Comparison of ENCODE assay signal across 12 mouse cellular contexts in the genomic region with DNA sequence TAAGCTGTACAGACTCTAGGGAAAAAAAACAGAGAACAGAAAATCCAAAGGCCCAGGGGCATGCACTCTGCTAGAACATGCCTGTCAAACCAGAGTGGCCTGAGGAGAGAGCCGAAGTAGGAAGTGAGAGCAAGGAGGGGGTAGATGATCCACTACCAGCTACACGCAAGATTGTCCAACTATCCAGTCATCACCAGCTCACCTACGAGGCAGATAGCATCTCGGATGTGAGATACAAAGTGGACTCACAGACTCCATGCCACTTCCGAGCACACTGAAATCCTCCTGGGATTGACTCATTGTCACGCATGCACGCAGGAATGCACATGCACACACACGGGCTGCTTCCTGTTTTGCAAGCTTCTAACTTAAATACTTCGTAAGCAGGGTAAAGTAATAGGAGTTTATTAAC. TPM values are rescaled to one million over a fixed set of nuclear protein-coding genes. Genes with fewer than 3 reads are reported as not detected.
DNase-seq lines count a peak whose midpoint lies in the region; ATAC-seq and TF ChIP-seq lines count a peak whose summit lies in the region.
"Had no signal": no experiment of that assay in that cellular context is flagged by ENCODE, and none has a peak within 500 bp of the region (broad histone marks: within the 10 kb centered on the region; RNA-seq: fewer than 3 reads in every experiment).

No protein-coding gene starts in this region.

- dilution Hi-C loops in CH12.LX (cut with MboI; ENCODE audit: extremely low pct_ligation_motif_present, extremely low pct_unique_long_range_greater_than_20kb, low sequenced_read_pairs), result no loop called here

- no peak overlapping the region for H3K4me2 ChIP-seq in liver, embryonic 14.5 days (ENCODE audit: low read depth)
- H3K4me2 ChIP-seq in liver, embryonic 11.5 days, result no peak overlapping the region
- peak overlapping the region; percentile 77 for H3K4me2 ChIP-seq in CH12.LX (ENCODE audit: insufficient read depth, low read depth, poor library complexity, severe bottlenecking)
- no peak overlapping the region for H3K4me2 ChIP-seq in hindbrain, embryonic 12.5 days (replicated peaks)

- H3K9ac ChIP-seq in liver, embryonic 14.5 days (replicated peaks), result no peak overlapping the region
- no peak overlapping the region for H3K9ac ChIP-seq in liver, embryonic 11.5 days (ENCODE audit: low read depth, low read length)
- peak overlapping the region; percentile 50 for H3K9ac ChIP-seq in CH12.LX (ENCODE audit: insufficient read depth, low read depth)
- H3K9ac ChIP-seq in hindbrain, embryonic 12.5 days, result no peak overlapping the region

- in situ Hi-C loops in CH12.LX (cut with MboI; ENCODE audit: low pct_ligation_motif_present, low pct_unique_long_range_greater_than_20kb, low sequenced_read_pairs), result no loop called here

- H3K4me1 ChIP-seq in liver, embryonic 14.5 days (replicated peaks; ENCODE audit: control insufficient read depth in 2 of 2, insufficient read depth in 2 of 2, low read length in 1 of 2), result peaks cover 0 to 9% of the 10 kb centered on the region in 2 experiments; a peak in 2 of 4 replicates
- no peaks in the 10 kb centered on the region for H3K4me1 ChIP-seq in liver, embryonic 11.5 days (replicated peaks; ENCODE audit: control insufficient read depth, insufficient read depth, low read length)
- H3K4me1 ChIP-seq in CH12.LX (ENCODE audit: control insufficient read depth in 1 of 2, insufficient read depth in 2 of 2), result peaks cover 12 to 31% of the 10 kb centered on the region in 2 experiments
- H3K4me1 ChIP-seq in hindbrain, embryonic 12.5 days, result no peaks in the 10 kb centered on the region

- DNase-seq in liver, embryonic 14.5 days (ENCODE audit: low read depth in 3 of 3, low spot score in 3 of 3), result no peak
- DNase-seq in liver, embryonic 11.5 days (ENCODE audit: low spot score), result no peak
- DNase-seq in CH12.LX (ENCODE audit: extremely low read depth) (peak; percentile 65), ZHBTc4 (ENCODE audit: low read depth, low spot score) (peak; percentile 57)
- DNase-seq in layer of hippocampus, postnatal 14 days (ENCODE audit: low spot score in 2 of 2), result no peak
- no peak for DNase-seq in frontal cortex, postnatal 10 days (ENCODE audit: low spot score in 2 of 2)
- DNase-seq: kidney, adult 18-20 months; thymus, adult 2 months had no signal

- 0 out of 2 replicates have a peak, but pooled peaks have one; percentile 13 for ATAC-seq in liver, embryonic 14.5 days (ENCODE audit: insufficient read depth)
- ATAC-seq in liver, embryonic 11.5 days (replicated peaks; ENCODE audit: low FRiP score), result no peak
- peak; percentile 92 for ATAC-seq in megakaryocyte progenitor cell, adult 5-6 weeks (replicated peaks; ENCODE audit: poor library complexity)
- ATAC-seq in hindbrain, embryonic 12.5 days (ENCODE audit: low FRiP score), result no peak

- 50% methylated on average over 9 of the region's 9 CpGs for WGBS in liver, embryonic 14.5 days (ENCODE audit: insufficient replicate concordance)
- 81% methylated on average over 9 of the region's 9 CpGs for WGBS in liver, embryonic 11.5 days
- 85% methylated on average over 9 of the region's 9 CpGs for WGBS in hindbrain, embryonic 12.5 days

- no peak for TF ChIP-seq RAD21 in CH12.LX (IDR thresholded peaks at IDR 0.05; ENCODE audit: low read depth, low read length)

- no peak overlapping the region for H3K27ac ChIP-seq in liver, embryonic 14.5 days
- H3K27ac ChIP-seq in liver, embryonic 11.5 days (ENCODE audit: low read depth, low read length), result no peak overlapping the region
- peak overlapping the region; percentile 49 for H3K27ac ChIP-seq in CH12.LX (ENCODE audit: insufficient read depth, low read depth)
- no peak overlapping the region for H3K27ac ChIP-seq in hindbrain, embryonic 12.5 days

- H3K79me2 ChIP-seq in CH12.LX (replicated peaks; ENCODE audit: control insufficient read depth, extremely low read depth, insufficient read depth, poor library complexity, severe bottlenecking), result no peaks in the 10 kb centered on the region

- TF ChIP-seq EP300 in liver, embryonic 14.5 days (IDR thresholded peaks at IDR 0.05; ENCODE audit: low read depth), result no peak
- peak; percentile 87 for TF ChIP-seq EP300 in CH12.LX (IDR thresholded peaks at IDR 0.05; ENCODE audit: low read length)

- H3K4me3 ChIP-seq in liver, embryonic 14.5 days (ENCODE audit: insufficient read depth in 1 of 2, low read depth in 2 of 2, low read length in 2 of 2), result no peak overlapping the region
- H3K4me3 ChIP-seq in liver, embryonic 11.5 days (ENCODE audit: low read depth, low read length), result no peak overlapping the region
- peak overlapping the region in 2 of 3 experiments; percentile 12 to 14 for H3K4me3 ChIP-seq in CH12.LX (replicated peaks in 1 of 3; ENCODE audit: low read depth in 2 of 3, low read length in 2 of 3, poor library complexity in 1 of 3)
- no peak overlapping the region for H3K4me3 ChIP-seq in hindbrain, embryonic 12.5 days

- no peaks in the 10 kb centered on the region for H3K36me3 ChIP-seq in liver, embryonic 14.5 days (replicated peaks; ENCODE audit: control insufficient read depth, insufficient read depth, low read depth)
- H3K36me3 ChIP-seq in liver, embryonic 11.5 days (ENCODE audit: control insufficient read depth, insufficient read depth, low read length), result no peaks in the 10 kb centered on the region
- H3K36me3 ChIP-seq in CH12.LX (replicated peaks in 1 of 2; ENCODE audit: control insufficient read depth in 1 of 2, insufficient read depth in 1 of 2, low read length in 1 of 2), result no peaks in the 10 kb centered on the region
- no peaks in the 10 kb centered on the region for H3K36me3 ChIP-seq in hindbrain, embryonic 12.5 days

- H3K27me3 ChIP-seq in liver, embryonic 14.5 days (ENCODE audit: control insufficient read depth, insufficient read depth, low read length), result no peaks in the 10 kb centered on the region
- H3K27me3 ChIP-seq in liver, embryonic 11.5 days (replicated peaks; ENCODE audit: control insufficient read depth, insufficient read depth, low read length), result no peaks in the 10 kb centered on the region
- H3K27me3 ChIP-seq in CH12.LX (replicated peaks), result no peaks in the 10 kb centered on the region
- H3K27me3 ChIP-seq in hindbrain, embryonic 12.5 days, result no peaks in the 10 kb centered on the region

- no peaks in the 10 kb centered on the region for H3K9me3 ChIP-seq in liver, embryonic 14.5 days (ENCODE audit: control insufficient read depth, low read length)
- H3K9me3 ChIP-seq in liver, embryonic 11.5 days (ENCODE audit: control insufficient read depth, low read length), result no peaks in the 10 kb centered on the region
- H3K9me3 ChIP-seq in CH12.LX (replicated peaks; ENCODE audit: low read length), result no peaks in the 10 kb centered on the region
- no peaks in the 10 kb centered on the region for H3K9me3 ChIP-seq in hindbrain, embryonic 12.5 days (replicated peaks)

- TF ChIP-seq CTCF in liver, embryonic 14.5 days (IDR thresholded peaks at IDR 0.05; ENCODE audit: low read depth), result no peak
- no peak for TF ChIP-seq CTCF in CH12.LX (conservative IDR thresholded peaks at IDR 0.05 in 1 of 2, IDR thresholded peaks at IDR 0.05 in 1 of 2; ENCODE audit: low read depth in 2 of 2, low read length in 2 of 2)

- peak; percentile 57 for TF ChIP-seq POLR2A in CH12.LX (IDR thresholded peaks at IDR 0.05; ENCODE audit: low read depth, low read length)

TF ChIP-seq in CH12.LX, 34 proteins besides CTCF, POLR2A, EP300 and RAD21 (continues in another document):
- TF ChIP-seq KAT2A (IDR thresholded peaks at IDR 0.05; ENCODE audit: insufficient replicate concordance, low read length) (0 out of 2 replicates have a peak, but pooled peaks have one; percentile 39), CHD2 (IDR thresholded peaks at IDR 0.05; ENCODE audit: low read length) (peak; percentile 63), BHLHE40 (IDR thresholded peaks at IDR 0.05; ENCODE audit: low read depth, low read length) (peak; percentile 97), SIN3A (IDR thresholded peaks at IDR 0.05; ENCODE audit: low read length) (peak; percentile 70), JUND (conservative IDR thresholded peaks at IDR 0.05; ENCODE audit: low read depth, low read length) (peak; percentile 38; the same call in 1 of the 2 replicates)

RNA-seq across cellular contexts. Expression of gene Depdc7, which starts 10.6 kb away (rescaled TPM):
- polyA plus RNA-seq in liver, embryonic 14.5 days (2012; rRNA removed), result 3.9 and 5.7 TPM in 2 replicates
- polyA plus RNA-seq in liver, embryonic 14.5 days (2014; fragmentation: Nextera tagmentation; extraction: Ambion mirVana), result 9.5 and 9.8 TPM in 2 replicates
- polyA plus RNA-seq in liver, embryonic 11.5 days (2014; fragmentation: Nextera tagmentation; extraction: Ambion mirVana), result 10.3 and 12.3 TPM in 2 replicates
- total RNA-seq in CH12.LX (2012; rRNA removed) (4.3 and 5.0 TPM in 2 replicates), CH12.LX (2014; rRNA removed) (0.32 and 1.00 TPM in 2 replicates)
- 0.63 and 0.81 TPM in 2 replicates for polyA plus RNA-seq in CH12.LX (2012; ENCODE audit: insufficient read length, low read depth)
- 4.5 and 5.4 TPM in 2 replicates for total RNA-seq in megakaryocyte progenitor cell, adult 5-6 weeks (2015)
- 4.1 and 4.8 TPM in 2 replicates for total RNA-seq in megakaryocyte progenitor cell, adult 5-6 weeks (2017)
- 2.6 and 2.8 TPM in 2 replicates for polyA plus RNA-seq in hindbrain, embryonic 12.5 days (2016; fragmentation: Nextera tagmentation; extraction: Ambion mirVana)
- total RNA-seq in layer of hippocampus, postnatal 14 days (2021), result 1 to 10 TPM; 2.8 to 3.7 TPM

RNA-seq across cellular contexts. Expression of gene Pin1rt1, which starts 15.9 kb away (rescaled TPM):
- polyA plus RNA-seq in liver, embryonic 14.5 days (2012; rRNA removed), result not detected in 2 replicates
- not detected in 2 replicates for polyA plus RNA-seq in liver, embryonic 14.5 days (2014; fragmentation: Nextera tagmentation; extraction: Ambion mirVana)
- not detected in 2 replicates for polyA plus RNA-seq in liver, embryonic 11.5 days (2014; fragmentation: Nextera tagmentation; extraction: Ambion mirVana)
- total RNA-seq in CH12.LX (2012; rRNA removed) (not detected in 2 replicates), CH12.LX (2014; rRNA removed) (not detected in 2 replicates)
- not detected in 2 replicates for polyA plus RNA-seq in CH12.LX (2012; ENCODE audit: insufficient read length, low read depth)
- not detected in 2 replicates for total RNA-seq in megakaryocyte progenitor cell, adult 5-6 weeks (2015)
- not detected in 2 replicates for total RNA-seq in megakaryocyte progenitor cell, adult 5-6 weeks (2017)
- polyA plus RNA-seq in hindbrain, embryonic 12.5 days (2016; fragmentation: Nextera tagmentation; extraction: Ambion mirVana), result 0.18 TPM in 1 of 2 replicates, not detected in the other
- not detected for total RNA-seq in layer of hippocampus, postnatal 14 days (2021)
- total RNA-seq: left cerebral cortex, adult 8-10 months had no signal
- polyA plus RNA-seq: heart, embryonic 16.5 days; thymus, adult 2 months had no signal

RNA-seq across cellular contexts. Expression of gene Tcp11l1, which starts 20.1 kb away (rescaled TPM):
- 1.0 and 2.5 TPM in 2 replicates for polyA plus RNA-seq in liver, embryonic 14.5 days (2012; rRNA removed)
- 5.0 and 5.2 TPM in 2 replicates for polyA plus RNA-seq in liver, embryonic 14.5 days (2014; fragmentation: Nextera tagmentation; extraction: Ambion mirVana)
- polyA plus RNA-seq in liver, embryonic 11.5 days (2014; fragmentation: Nextera tagmentation; extraction: Ambion mirVana), result 20.3 and 22.9 TPM in 2 replicates
- total RNA-seq in CH12.LX (2012; rRNA removed) (10.1 and 11.7 TPM in 2 replicates), CH12.LX (2014; rRNA removed) (1.1 and 2.9 TPM in 2 replicates)
- polyA plus RNA-seq in CH12.LX (2012; ENCODE audit: insufficient read length, low read depth), result 3.6 and 3.8 TPM in 2 replicates
- total RNA-seq in megakaryocyte progenitor cell, adult 5-6 weeks (2015), result 15.3 and 15.8 TPM in 2 replicates
- total RNA-seq in megakaryocyte progenitor cell, adult 5-6 weeks (2017), result 9.0 and 10.8 TPM in 2 replicates
- 69.0 and 76.1 TPM in 2 replicates for polyA plus RNA-seq in hindbrain, embryonic 12.5 days (2016; fragmentation: Nextera tagmentation; extraction: Ambion mirVana)
- 10 to 100 TPM; 47.9 to 49.3 TPM for total RNA-seq in layer of hippocampus, postnatal 14 days (2021)

Comparison
In these comparisons a context has a peak if more than half of its experiments do, and no peak if none do; other contexts are left out.
1. ATAC-seq: peak in liver, embryonic 14.5 days (single experiment) and megakaryocyte progenitor cell, adult 5-6 weeks (single experiment); none in liver, embryonic 11.5 days (single experiment) and hindbrain, embryonic 12.5 days (single experiment).
2. DNase-seq: peak in CH12.LX (single experiment) and ZHBTc4 (single experiment); none in liver, embryonic 14.5 days (0 of 3), liver, embryonic 11.5 days (single experiment), layer of hippocampus, postnatal 14 days (0 of 2) and frontal cortex, postnatal 10 days (0 of 2).
3. H3K4me3 ChIP-seq: peak in CH12.LX (2 of 3); none in liver, embryonic 14.5 days (0 of 2), liver, embryonic 11.5 days (single experiment) and hindbrain, embryonic 12.5 days (single experiment).